Mouse (Mus musculus) midbrain, embryonic 16.5 days (tissue): ENCODE results near the gene Krt18. TPM values are rescaled to one million over a fixed set of nuclear protein-coding genes. Genes with fewer than 3 reads are reported as not detected.

ENCODE experiments used
- ATAC-seq: fragments of 200-750 bp; cut with Nextera tagmentation; 2 replicates; pipeline ENCODE4 v1.8.0; 2017; ENCODE audit warnings: moderate TSS enrichment
- H3K27ac ChIP-seq: fragments of 300-500 bp; sonication (generic); 2 replicates; pipeline ENCODE4 v1.5.1; 2014; ENCODE audit warnings: mild to moderate bottlenecking, low read length, mixed read lengths
- H3K27me3 ChIP-seq: fragments of 300-500 bp; sonication (generic); 2 replicates; pipeline ENCODE4 v1.6.1; 2014; ENCODE audit warnings: low read depth, low read length, mixed read lengths; ENCODE audit not compliant: control insufficient read depth, insufficient read depth
- H3K36me3 ChIP-seq: fragments of 300-500 bp; sonication (generic); 2 replicates; pipeline ENCODE4 v1.6.1; 2014; ENCODE audit warnings: mild to moderate bottlenecking, low read length, moderate library complexity, mixed read lengths; ENCODE audit not compliant: control insufficient read depth, insufficient read depth
- H3K4me1 ChIP-seq: fragments of 300-500 bp; sonication (generic); 2 replicates; pipeline ENCODE4 v1.6.1; 2014; ENCODE audit warnings: mild to moderate bottlenecking, low read length, mixed read lengths; ENCODE audit not compliant: control insufficient read depth, insufficient read depth
- H3K4me2 ChIP-seq: fragments of 300-500 bp; sonication (generic); 2 replicates; pipeline ENCODE4 v1.6.1; 2014; ENCODE audit warnings: mild to moderate bottlenecking, low read length, mixed read lengths
- H3K4me3 ChIP-seq: fragments of 300-500 bp; sonication (generic); 2 replicates; pipeline ENCODE4 v1.5.1; 2014; ENCODE audit warnings: low read depth, mild to moderate bottlenecking, low read length, moderate library complexity, mixed read lengths
- H3K9ac ChIP-seq: fragments of 300-500 bp; sonication (generic); 2 replicates; pipeline ENCODE4 v1.6.1; 2014; ENCODE audit warnings: low read depth, low read length, mixed read lengths
- H3K9me3 ChIP-seq: fragments of 300-500 bp; sonication (generic); replicated peaks from 2 replicates; pipeline ENCODE4 v1.6.1; 2014; ENCODE audit warnings: mild to moderate bottlenecking, low read length, mixed read lengths; ENCODE audit not compliant: control insufficient read depth, poor library complexity, severe bottlenecking
- WGBS: fragments of 180-500 bp; shearing (Covaris S2); extraction: QIAGEN DNeasy Blood & Tissue Kit; methylation state at CpG from one replicate; pipeline ENCODE4 v1.1.7; 2014; 5-methylcytosine and 5-hydroxymethylcytosine counted together
- polyA plus RNA-seq: library from polyadenylated mRNA; unstranded; fragments of >200 nt; fragmentation: Nextera tagmentation; extraction: Ambion mirVana; gene quantifications from 2 replicates; pipeline ENCODE4 v1.2.1, GENCODE M21; 2015

Gene Krt18
- polyA plus RNA-seq, 1 experiment from 2014 or later, result 3.8 TPM

- H3K27ac ChIP-seq, result no peak overlapping the region
- no peaks in the 10 kb centered on the region for H3K9me3 ChIP-seq
- H3K4me1 ChIP-seq, result peaks cover 17% of the 10 kb centered on the region
- H3K27me3 ChIP-seq, result peaks cover 37% of the 10 kb centered on the region
- no peak overlapping the region for H3K4me2 ChIP-seq
- WGBS, result 47% methylated on average over 11 of the region's 11 CpGs
- no peak overlapping the region for H3K4me3 ChIP-seq
- no peak for ATAC-seq
- no peak overlapping the region for H3K9ac ChIP-seq
- H3K36me3 ChIP-seq, result no peaks in the 10 kb centered on the region
These were observed 21.7 kb upstream of the Krt18 start for GRCm38 (mm10) chr15:102006317-102006716.

- no peak overlapping the region for H3K9ac ChIP-seq
- no peak overlapping the region for H3K27ac ChIP-seq
- H3K9me3 ChIP-seq, result no peaks in the 10 kb centered on the region
- no peak overlapping the region; the same call in 1 of the 2 replicates for H3K4me2 ChIP-seq
- H3K4me1 ChIP-seq, result peaks cover 17% of the 10 kb centered on the region
- no peak overlapping the region for H3K4me3 ChIP-seq
- H3K36me3 ChIP-seq, result no peaks in the 10 kb centered on the region
- WGBS, result 45% methylated on average over 12 of the region's 12 CpGs
- H3K27me3 ChIP-seq, result peaks cover 30% of the 10 kb centered on the region
- no peak for ATAC-seq
These were observed 20.6 kb upstream of the Krt18 start for GRCm38 (mm10) chr15:102007097-102008069.

GRCm38 (mm10) chr15:102010569-102011245, 17.3 kb upstream of the Krt18 start:
- Histone ChIP-seq H3K9ac (no peak overlapping the region), H3K4me2 (no peak overlapping the region), H3K36me3 (no peaks in the 10 kb centered on the region), H3K27ac (no peak overlapping the region), H3K4me1 (peaks cover 15% of the 10 kb centered on the region; the same call in 1 of the 2 replicates), H3K27me3 (peaks cover 2% of the 10 kb centered on the region), H3K4me3 (no peak overlapping the region), H3K9me3 (no peaks in the 10 kb centered on the region)
- 83% methylated on average over 3 of the region's 3 CpGs for WGBS
- ATAC-seq, result no peak

- WGBS, result 60% methylated on average over 4 of the region's 4 CpGs
These were observed 15.7 kb upstream of the Krt18 start for GRCm38 (mm10) chr15:102012260-102012765.

GRCm38 (mm10) chr15:102013651-102014050, 14.3 kb upstream of the Krt18 start:
- WGBS, result 34% methylated on average over 2 of the region's 3 CpGs
- ATAC-seq, result no peak

More at GRCm38 (mm10) chr15:102012260-102012765, 15.7 kb upstream of the Krt18 start:
- no peak overlapping the region for H3K4me2 ChIP-seq
- H3K27me3 ChIP-seq, result no peaks in the 10 kb centered on the region
- H3K36me3 ChIP-seq, result no peaks in the 10 kb centered on the region
- no peak for ATAC-seq
- H3K9me3 ChIP-seq, result no peaks in the 10 kb centered on the region
- H3K4me1 ChIP-seq, result peaks cover 13% of the 10 kb centered on the region; the same call in 1 of the 2 replicates
- no peak overlapping the region for H3K4me3 ChIP-seq
- H3K27ac ChIP-seq, result no peak overlapping the region
- H3K9ac ChIP-seq, result no peak overlapping the region

GRCm38 (mm10) chr15:102014848-102015247, 13.1 kb upstream of the Krt18 start:
- peaks cover 7% of the 10 kb centered on the region; the same call in 1 of the 2 replicates for H3K4me1 ChIP-seq
- no peak overlapping the region for H3K4me2 ChIP-seq
- no peak overlapping the region for H3K9ac ChIP-seq
- 84% methylated on average over 2 of the region's 4 CpGs for WGBS
- H3K27me3 ChIP-seq, result no peaks in the 10 kb centered on the region
- H3K36me3 ChIP-seq, result no peaks in the 10 kb centered on the region
- H3K27ac ChIP-seq, result no peak overlapping the region
- H3K4me3 ChIP-seq, result no peak overlapping the region
- ATAC-seq, result no peak
- no peaks in the 10 kb centered on the region for H3K9me3 ChIP-seq

More at GRCm38 (mm10) chr15:102013651-102014050, 14.3 kb upstream of the Krt18 start:
- H3K4me1 ChIP-seq, result peaks cover 7% of the 10 kb centered on the region; the same call in 1 of the 2 replicates
- no peak overlapping the region for H3K4me3 ChIP-seq
- no peak overlapping the region for H3K9ac ChIP-seq
- no peaks in the 10 kb centered on the region for H3K36me3 ChIP-seq
- H3K4me2 ChIP-seq, result no peak overlapping the region
- no peak overlapping the region for H3K27ac ChIP-seq
- no peaks in the 10 kb centered on the region for H3K27me3 ChIP-seq
- H3K9me3 ChIP-seq, result no peaks in the 10 kb centered on the region

GRCm38 (mm10) chr15:102016096-102016495, 11.9 kb upstream of the Krt18 start:
- H3K4me1 ChIP-seq, result peaks cover 7% of the 10 kb centered on the region; the same call in 1 of the 2 replicates
- no peaks in the 10 kb centered on the region for H3K27me3 ChIP-seq
- no peaks in the 10 kb centered on the region for H3K36me3 ChIP-seq
- no peak for ATAC-seq
- WGBS, result 72% methylated on average over 3 of the region's 3 CpGs
- H3K4me3 ChIP-seq, result no peak overlapping the region
- no peak overlapping the region for H3K27ac ChIP-seq
- H3K9ac ChIP-seq, result no peak overlapping the region
- H3K4me2 ChIP-seq, result no peak overlapping the region
- no peaks in the 10 kb centered on the region for H3K9me3 ChIP-seq

- no peak overlapping the region for H3K4me3 ChIP-seq
- no peak for ATAC-seq
- H3K27me3 ChIP-seq, result no peaks in the 10 kb centered on the region
- 37% methylated on average over 7 of the region's 7 CpGs for WGBS
- peaks cover 7% of the 10 kb centered on the region; the same call in 1 of the 2 replicates for H3K4me1 ChIP-seq
- H3K9ac ChIP-seq, result no peak overlapping the region
- no peaks in the 10 kb centered on the region for H3K9me3 ChIP-seq
- no peak overlapping the region for H3K4me2 ChIP-seq
- H3K36me3 ChIP-seq, result no peaks in the 10 kb centered on the region
- H3K27ac ChIP-seq, result no peak overlapping the region
These were observed 11.2 kb upstream of the Krt18 start for GRCm38 (mm10) chr15:102016787-102017186.
